Mouse (Mus musculus): ENCODE results near the gene Sppl3. TPM values are rescaled to one million over a fixed set of nuclear protein-coding genes. Genes with fewer than 3 reads are reported as not detected.

Sppl3 gene
- polyA plus RNA-seq, 1 experiment from 2014 or later: 24.0 TPM

- Histone ChIP-seq H3K9me3 (replicated peaks; ENCODE audit: control insufficient read depth, low read length) (no peaks in the 10 kb centered on the region), H3K4me3 (ENCODE audit: low read depth, low read length) (no peak overlapping the region), H3K27me3 (replicated peaks; ENCODE audit: control insufficient read depth, insufficient read depth, low read length) (no peaks in the 10 kb centered on the region), H3K4me1 (ENCODE audit: control insufficient read depth, insufficient read depth, low read length) (no peaks in the 10 kb centered on the region), H3K36me3 (ENCODE audit: control insufficient read depth, insufficient read depth, low read length) (no peaks in the 10 kb centered on the region), H3K9ac (ENCODE audit: low read length) (no peak overlapping the region), H3K4me2 (ENCODE audit: low read length) (no peak overlapping the region), H3K27ac (ENCODE audit: low read depth, low read length) (no peak overlapping the region)
- ATAC-seq: no peak
- WGBS: 90% methylated on average over 1 of the region's 1 CpGs
- no peak for DNase-seq (ENCODE audit: low spot score)
These were observed 24.3 kb downstream of the Sppl3 start for GRCm38 (mm10) chr5:115035217-115035616.

GRCm38 (mm10) chr5:115037099-115037498 is 26.2 kb downstream of the Sppl3 start:
- H3K27me3 ChIP-seq (replicated peaks; ENCODE audit: control insufficient read depth, insufficient read depth, low read length): no peaks in the 10 kb centered on the region

DNA sequence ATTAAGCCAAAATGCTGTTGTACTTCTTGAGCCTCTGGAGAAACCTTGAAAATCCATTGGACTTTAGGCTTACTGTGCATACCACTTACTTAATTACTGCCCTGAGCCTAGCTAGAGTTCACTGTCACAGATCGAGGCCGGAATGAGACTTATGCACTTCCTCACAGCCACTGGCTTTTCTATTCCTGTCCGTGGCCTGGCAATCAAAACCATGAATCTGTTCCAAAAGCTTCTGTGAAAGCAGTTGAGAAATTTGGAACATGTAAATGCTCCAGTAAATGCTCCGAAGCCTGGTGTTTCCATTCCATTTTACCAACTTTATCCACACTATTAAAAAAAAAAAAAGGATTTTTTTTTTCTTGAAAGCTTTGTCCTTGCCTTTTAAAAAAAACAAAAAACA is 29.8 kb downstream of the Sppl3 start:
- WGBS: 76% methylated on average over 4 of the region's 4 CpGs

More at GRCm38 (mm10) chr5:115037099-115037498, 26.2 kb downstream of the Sppl3 start:
- Histone ChIP-seq H3K4me1 (ENCODE audit: control insufficient read depth, insufficient read depth, low read length) (no peaks in the 10 kb centered on the region), H3K27ac (ENCODE audit: low read depth, low read length) (no peak overlapping the region), H3K36me3 (ENCODE audit: control insufficient read depth, insufficient read depth, low read length) (no peaks in the 10 kb centered on the region), H3K9me3 (replicated peaks; ENCODE audit: control insufficient read depth, low read length) (no peaks in the 10 kb centered on the region), H3K4me2 (ENCODE audit: low read length) (no peak overlapping the region), H3K4me3 (ENCODE audit: low read depth, low read length) (no peak overlapping the region), H3K9ac (ENCODE audit: low read length) (no peak overlapping the region)
- ATAC-seq (no peak), DNase-seq (ENCODE audit: low spot score) (no peak)
- WGBS: 87% methylated on average over 2 of the region's 2 CpGs

GRCm38 (mm10) chr5:115043626-115044025 is 32.7 kb downstream of the Sppl3 start:
- 93% methylated on average over 4 of the region's 4 CpGs for WGBS
- no peak overlapping the region for H3K4me3 ChIP-seq (ENCODE audit: low read depth, low read length)
- no peaks in the 10 kb centered on the region for H3K4me1 ChIP-seq (ENCODE audit: control insufficient read depth, insufficient read depth, low read length)
- H3K36me3 ChIP-seq (ENCODE audit: control insufficient read depth, insufficient read depth, low read length): no peaks in the 10 kb centered on the region
- H3K27ac ChIP-seq (ENCODE audit: low read depth, low read length): no peak overlapping the region
- no peak overlapping the region for H3K4me2 ChIP-seq (ENCODE audit: low read length)
- H3K9me3 ChIP-seq (replicated peaks; ENCODE audit: control insufficient read depth, low read length): no peaks in the 10 kb centered on the region
- no peaks in the 10 kb centered on the region for H3K27me3 ChIP-seq (replicated peaks; ENCODE audit: control insufficient read depth, insufficient read depth, low read length)
- H3K9ac ChIP-seq (ENCODE audit: low read length): no peak overlapping the region
- no peak for ATAC-seq
- no peak for DNase-seq (ENCODE audit: low spot score)

More for the DNA sequence above, 29.8 kb downstream of the Sppl3 start:
- Histone ChIP-seq H3K4me3 (ENCODE audit: low read depth, low read length) (no peak overlapping the region), H3K36me3 (ENCODE audit: control insufficient read depth, insufficient read depth, low read length) (no peaks in the 10 kb centered on the region), H3K4me1 (ENCODE audit: control insufficient read depth, insufficient read depth, low read length) (no peaks in the 10 kb centered on the region), H3K4me2 (ENCODE audit: low read length) (no peak overlapping the region), H3K9me3 (replicated peaks; ENCODE audit: control insufficient read depth, low read length) (no peaks in the 10 kb centered on the region), H3K27ac (ENCODE audit: low read depth, low read length) (no peak overlapping the region), H3K9ac (ENCODE audit: low read length) (no peak overlapping the region), H3K27me3 (replicated peaks; ENCODE audit: control insufficient read depth, insufficient read depth, low read length) (no peaks in the 10 kb centered on the region)
- ATAC-seq: no peak
- DNase-seq (ENCODE audit: low spot score): peak; percentile 10

DNA sequence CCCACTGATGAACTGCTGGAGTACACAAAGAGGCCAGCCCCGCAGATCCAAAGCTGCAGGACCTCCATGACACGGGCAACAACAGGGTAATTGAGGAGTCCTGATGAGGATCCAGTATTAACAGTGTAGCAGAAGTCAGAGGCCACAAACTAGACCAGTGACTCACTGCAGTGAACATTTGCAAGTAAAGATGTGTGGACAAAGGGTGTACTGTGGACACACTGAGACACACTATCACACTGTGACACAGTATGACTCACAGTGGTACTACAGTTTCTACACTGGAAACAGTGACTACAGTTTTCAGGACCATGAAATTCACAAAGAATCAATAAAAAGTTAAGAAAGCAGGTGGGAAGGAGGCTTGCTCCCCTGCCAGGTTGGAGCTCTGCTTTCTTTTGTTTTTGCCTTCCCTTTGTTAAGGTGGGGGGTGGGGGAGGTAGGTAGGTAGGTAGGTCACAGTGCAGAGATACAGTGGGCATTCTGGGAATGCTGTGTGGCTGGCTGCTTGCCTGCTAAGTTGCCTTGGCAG is 34.3 kb downstream of the Sppl3 start:
- Histone ChIP-seq H3K27me3 (replicated peaks; ENCODE audit: control insufficient read depth, insufficient read depth, low read length) (no peaks in the 10 kb centered on the region), H3K9ac (ENCODE audit: low read length) (no peak overlapping the region), H3K4me1 (ENCODE audit: control insufficient read depth, insufficient read depth, low read length) (no peaks in the 10 kb centered on the region), H3K27ac (ENCODE audit: low read depth, low read length) (no peak overlapping the region), H3K4me2 (ENCODE audit: low read length) (no peak overlapping the region), H3K9me3 (replicated peaks; ENCODE audit: control insufficient read depth, low read length) (no peaks in the 10 kb centered on the region), H3K4me3 (ENCODE audit: low read depth, low read length) (no peak overlapping the region), H3K36me3 (ENCODE audit: control insufficient read depth, insufficient read depth, low read length) (no peaks in the 10 kb centered on the region)
- 85% methylated on average over 2 of the region's 2 CpGs for WGBS
- ATAC-seq: no peak
- DNase-seq (ENCODE audit: low spot score): no peak

DNA sequence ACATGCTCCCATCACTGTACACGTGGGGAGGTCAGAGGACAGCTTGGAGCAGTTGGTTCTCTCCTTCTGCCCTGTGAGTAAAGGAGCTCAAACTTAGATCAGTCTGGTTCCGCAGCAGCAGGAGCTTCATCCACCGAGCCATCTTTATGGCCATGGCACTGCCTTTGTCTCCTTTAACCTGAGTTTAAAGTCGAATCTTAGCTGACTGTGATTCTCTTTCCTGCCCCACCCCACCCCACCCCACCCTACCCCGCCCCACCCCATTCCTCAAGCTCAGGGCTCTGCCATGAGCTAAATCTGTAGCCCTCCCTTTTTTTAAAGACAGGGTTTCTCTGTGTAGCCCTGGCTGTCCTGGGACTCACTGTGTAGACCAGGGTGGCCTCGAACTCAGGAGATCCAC is 38.8 kb downstream of the Sppl3 start:
- 92% methylated on average over 6 of the region's 6 CpGs for WGBS
- DNase-seq (ENCODE audit: low spot score): no peak
- H3K4me3 ChIP-seq (ENCODE audit: low read depth, low read length): no peak overlapping the region
- ATAC-seq: no peak
- H3K27ac ChIP-seq (ENCODE audit: low read depth, low read length): no peak overlapping the region
- no peaks in the 10 kb centered on the region for H3K9me3 ChIP-seq (replicated peaks; ENCODE audit: control insufficient read depth, low read length)
- no peak overlapping the region for H3K4me2 ChIP-seq (ENCODE audit: low read length)
- no peaks in the 10 kb centered on the region for H3K27me3 ChIP-seq (replicated peaks; ENCODE audit: control insufficient read depth, insufficient read depth, low read length)
- peaks cover 10% of the 10 kb centered on the region for H3K4me1 ChIP-seq (ENCODE audit: control insufficient read depth, insufficient read depth, low read length)
- no peak overlapping the region for H3K9ac ChIP-seq (ENCODE audit: low read length)
- no peaks in the 10 kb centered on the region for H3K36me3 ChIP-seq (ENCODE audit: control insufficient read depth, insufficient read depth, low read length)

- Histone ChIP-seq H3K36me3 (ENCODE audit: control insufficient read depth, insufficient read depth, low read length) (no peaks in the 10 kb centered on the region), H3K4me3 (ENCODE audit: low read depth, low read length) (no peak overlapping the region), H3K9me3 (replicated peaks; ENCODE audit: control insufficient read depth, low read length) (no peaks in the 10 kb centered on the region), H3K4me2 (ENCODE audit: low read length) (no peak overlapping the region), H3K27ac (ENCODE audit: low read depth, low read length) (no peak overlapping the region), H3K27me3 (replicated peaks; ENCODE audit: control insufficient read depth, insufficient read depth, low read length) (no peaks in the 10 kb centered on the region), H3K9ac (ENCODE audit: low read length) (no peak overlapping the region), H3K4me1 (ENCODE audit: control insufficient read depth, insufficient read depth, low read length) (peaks cover 10% of the 10 kb centered on the region)
- WGBS: 88% methylated on average over 6 of the region's 6 CpGs
- no peak for ATAC-seq
- no peak for DNase-seq (ENCODE audit: low spot score)
These were observed 39.8 kb downstream of the Sppl3 start for GRCm38 (mm10) chr5:115050776-115051175.

- Histone ChIP-seq H3K27me3 (replicated peaks; ENCODE audit: control insufficient read depth, insufficient read depth, low read length) (no peaks in the 10 kb centered on the region), H3K4me2 (ENCODE audit: low read length) (no peak overlapping the region), H3K4me1 (ENCODE audit: control insufficient read depth, insufficient read depth, low read length) (peaks cover 10% of the 10 kb centered on the region), H3K4me3 (ENCODE audit: low read depth, low read length) (no peak overlapping the region), H3K36me3 (ENCODE audit: control insufficient read depth, insufficient read depth, low read length) (no peaks in the 10 kb centered on the region), H3K27ac (ENCODE audit: low read depth, low read length) (no peak overlapping the region; the same call in 1 of the 2 replicates), H3K9me3 (replicated peaks; ENCODE audit: control insufficient read depth, low read length) (no peaks in the 10 kb centered on the region), H3K9ac (ENCODE audit: low read length) (no peak overlapping the region)
- ATAC-seq (peak; percentile 57; the same call in 1 of the 2 replicates), DNase-seq (ENCODE audit: low spot score) (peak; percentile 53)
- WGBS: 78% methylated on average over 8 of the region's 8 CpGs
These were observed 41.6 kb downstream of the Sppl3 start for GRCm38 (mm10) chr5:115052546-115052945.

GRCm38 (mm10) chr5:115053791-115054396 is 43.0 kb downstream of the Sppl3 start:
- H3K36me3 ChIP-seq (ENCODE audit: control insufficient read depth, insufficient read depth, low read length): no peaks in the 10 kb centered on the region
- no peak overlapping the region for H3K4me2 ChIP-seq (ENCODE audit: low read length)
- peaks cover 10% of the 10 kb centered on the region for H3K4me1 ChIP-seq (ENCODE audit: control insufficient read depth, insufficient read depth, low read length)
- no peak for DNase-seq (ENCODE audit: low spot score)
- no peak for ATAC-seq
- no peak overlapping the region for H3K27ac ChIP-seq (ENCODE audit: low read depth, low read length)
- 90% methylated on average over 22 of the region's 22 CpGs for WGBS
- H3K27me3 ChIP-seq (replicated peaks; ENCODE audit: control insufficient read depth, insufficient read depth, low read length): no peaks in the 10 kb centered on the region
- no peaks in the 10 kb centered on the region for H3K9me3 ChIP-seq (replicated peaks; ENCODE audit: control insufficient read depth, low read length)
- H3K9ac ChIP-seq (ENCODE audit: low read length): no peak overlapping the region
- no peak overlapping the region for H3K4me3 ChIP-seq (ENCODE audit: low read depth, low read length)
